Mouse (Mus musculus): ENCODE results near the gene Xrcc2. TPM values are rescaled to one million over a fixed set of nuclear protein-coding genes. Genes with fewer than 3 reads are reported as not detected.

Gene Xrcc2
- total RNA-seq (2023), result 11.0 TPM

GRCm38 (mm10) chr5:25705567-25706349 lies at the start of gene Xrcc2:
Xrcc2 (minus strand) TSS chr5:25705825.

Other genes with a start within 250 kb of the Xrcc2 start
- gene Kmt2c, start 207.0 kb downstream of the Xrcc2 start, total RNA-seq (2023), result 194 TPM
- not detected for gene Cct8l1, start 189.8 kb downstream of the Xrcc2 start, total RNA-seq (2023)
- 1.6 TPM for gene Actr3b, start 54.2 kb upstream of the Xrcc2 start, total RNA-seq (2023)
- not detected for gene Gm21663, start 236.6 kb upstream of the Xrcc2 start, total RNA-seq (2023)
- gene Gm21671, start 248.6 kb upstream of the Xrcc2 start, total RNA-seq (2023), result not detected

All from CD4-positive naive resting alpha-beta T cell, adult 57 days (primary cell).